Mouse (Mus musculus): Measurements from ENCODE around the gene Mrln.

The Mrln gene

GRCm38 (mm10) chr10:70183210-70184080 lies 21.0 kb upstream of the Mrln start:
- no peak for TF ChIP-seq GATA4 (IDR thresholded peaks at IDR 0.05; ENCODE audit: insufficient replicate concordance, low read length)

GRCm38 (mm10) chr10:70186136-70186535 lies 18.3 kb upstream of the Mrln start:
- no peak for TF ChIP-seq GATA4 (IDR thresholded peaks at IDR 0.05; ENCODE audit: insufficient replicate concordance, low read length)

GRCm38 (mm10) chr10:70186586-70186985 lies 17.9 kb upstream of the Mrln start:
- TF ChIP-seq GATA4 (IDR thresholded peaks at IDR 0.05; ENCODE audit: insufficient replicate concordance, low read length): no peak

- no peak for TF ChIP-seq GATA4 (IDR thresholded peaks at IDR 0.05; ENCODE audit: insufficient replicate concordance, low read length)
Measured at GRCm38 (mm10) chr10:70189864-70190263, 14.6 kb upstream of the Mrln start.

DNA sequence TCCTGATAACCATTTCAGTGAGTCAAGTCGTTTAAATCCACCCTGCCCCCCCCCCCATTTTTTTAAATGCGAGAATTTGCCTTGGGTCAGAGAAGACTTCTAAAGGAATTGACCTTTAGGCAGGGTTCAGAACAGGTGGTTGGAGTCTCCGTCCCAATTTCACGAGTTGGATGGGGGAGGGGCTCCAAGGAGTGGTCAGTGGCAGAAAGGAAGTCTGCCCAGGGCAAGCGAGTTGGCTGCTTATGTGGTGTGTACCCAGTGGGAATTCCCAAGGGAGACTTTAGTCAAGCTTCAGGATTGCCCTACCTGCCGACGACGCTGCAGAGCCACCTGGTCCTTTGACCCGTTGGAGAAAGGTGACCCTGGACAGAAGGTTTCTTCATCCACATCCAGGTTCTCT lies 10.2 kb upstream of the Mrln start:
- no peak for TF ChIP-seq GATA4 (IDR thresholded peaks at IDR 0.05; ENCODE audit: insufficient replicate concordance, low read length)

GRCm38 (mm10) chr10:70195279-70195678 lies 9.2 kb upstream of the Mrln start:
- TF ChIP-seq GATA4 (IDR thresholded peaks at IDR 0.05; ENCODE audit: insufficient replicate concordance, low read length): no peak

DNA sequence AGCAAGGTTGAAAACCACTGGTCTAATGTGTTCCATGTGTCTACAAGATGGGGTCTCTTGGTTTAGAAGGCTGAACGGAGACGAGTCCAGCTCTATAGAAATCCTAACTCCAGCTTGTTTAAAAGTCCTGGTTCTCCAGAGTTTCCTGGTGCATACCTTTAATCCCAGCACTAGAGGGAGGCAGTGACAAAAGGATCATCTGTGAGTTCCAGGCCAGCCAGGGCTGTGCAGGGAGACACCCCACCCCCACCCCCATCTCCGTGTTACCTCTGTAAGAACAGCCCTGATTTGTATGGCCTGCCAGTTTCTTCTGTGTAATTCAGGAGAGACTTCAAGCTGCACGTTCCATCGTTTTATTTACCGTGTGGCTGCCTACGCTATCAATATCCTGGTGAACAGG lies 8.7 kb upstream of the Mrln start:
- TF ChIP-seq GATA4 (IDR thresholded peaks at IDR 0.05; ENCODE audit: insufficient replicate concordance, low read length): no peak

GRCm38 (mm10) chr10:70196666-70197065 lies 7.8 kb upstream of the Mrln start:
- TF ChIP-seq GATA4 (IDR thresholded peaks at IDR 0.05; ENCODE audit: insufficient replicate concordance, low read length): no peak

DNA sequence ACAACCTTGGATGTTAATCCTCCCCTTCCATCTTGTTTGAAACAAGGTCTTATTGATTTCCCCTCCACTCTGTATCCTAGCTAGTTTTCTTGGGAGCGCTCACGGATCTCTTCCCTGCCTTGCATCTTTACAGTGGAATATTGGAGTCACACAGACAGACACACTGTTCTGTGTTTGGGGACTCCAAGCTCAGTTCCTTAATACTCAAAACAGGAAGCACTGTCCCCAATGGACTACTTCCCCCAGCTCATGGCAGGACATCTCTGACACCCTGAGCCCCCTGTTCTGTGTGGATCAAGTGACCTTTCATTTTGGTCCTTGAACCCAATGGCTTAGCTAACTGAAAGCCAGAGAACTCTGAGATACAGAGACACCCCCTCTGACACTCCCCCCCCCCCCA lies 6.9 kb upstream of the Mrln start:
- no peak for TF ChIP-seq GATA4 (IDR thresholded peaks at IDR 0.05; ENCODE audit: insufficient replicate concordance, low read length)

DNA sequence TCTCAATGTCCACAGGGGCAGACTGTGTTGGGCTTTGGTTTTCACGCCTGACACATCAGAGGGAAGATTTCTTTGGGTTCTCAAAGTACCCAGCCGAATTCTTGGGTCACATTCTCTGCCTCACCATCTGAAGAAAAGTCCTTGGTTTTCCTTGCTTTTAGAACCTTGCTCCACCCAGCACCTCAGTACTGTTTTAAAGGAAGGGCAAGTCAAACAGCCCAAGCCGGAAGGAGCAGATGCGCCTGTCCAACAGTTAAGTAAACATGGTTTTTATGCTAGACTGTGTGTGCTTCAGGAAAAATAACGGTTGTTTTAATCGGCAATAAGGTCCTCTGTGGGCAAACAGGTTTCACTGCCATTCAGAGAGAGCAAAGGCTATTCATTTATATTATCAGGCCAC lies 6.5 kb upstream of the Mrln start:
- TF ChIP-seq GATA4 (IDR thresholded peaks at IDR 0.05; ENCODE audit: insufficient replicate concordance, low read length): no peak

DNA sequence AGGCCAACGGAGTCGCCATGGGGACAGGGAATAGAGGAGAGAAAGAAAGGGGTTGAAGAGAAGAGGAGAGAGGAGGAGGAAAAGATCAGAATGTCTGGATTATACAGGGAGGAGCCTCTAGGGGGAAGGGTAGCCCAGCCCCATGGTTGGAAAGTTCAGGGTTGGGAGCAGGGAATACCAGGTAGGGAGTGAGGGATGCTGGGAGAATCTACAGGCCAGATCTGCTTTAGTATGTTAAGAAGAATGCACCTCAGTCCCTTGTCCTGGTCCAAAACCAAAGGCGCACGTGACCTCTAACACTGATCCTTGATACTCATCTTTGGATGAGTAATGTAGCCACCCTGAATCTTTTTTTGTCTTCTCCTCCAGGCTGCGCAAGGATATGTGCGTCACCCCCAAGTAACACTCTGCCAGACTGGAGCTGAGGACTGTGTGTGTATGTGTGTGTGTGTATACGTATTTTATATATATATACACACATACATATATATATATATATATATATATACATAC lies 5.5 kb upstream of the Mrln start:
- TF ChIP-seq GATA4 (IDR thresholded peaks at IDR 0.05; ENCODE audit: insufficient replicate concordance, low read length): no peak

DNA sequence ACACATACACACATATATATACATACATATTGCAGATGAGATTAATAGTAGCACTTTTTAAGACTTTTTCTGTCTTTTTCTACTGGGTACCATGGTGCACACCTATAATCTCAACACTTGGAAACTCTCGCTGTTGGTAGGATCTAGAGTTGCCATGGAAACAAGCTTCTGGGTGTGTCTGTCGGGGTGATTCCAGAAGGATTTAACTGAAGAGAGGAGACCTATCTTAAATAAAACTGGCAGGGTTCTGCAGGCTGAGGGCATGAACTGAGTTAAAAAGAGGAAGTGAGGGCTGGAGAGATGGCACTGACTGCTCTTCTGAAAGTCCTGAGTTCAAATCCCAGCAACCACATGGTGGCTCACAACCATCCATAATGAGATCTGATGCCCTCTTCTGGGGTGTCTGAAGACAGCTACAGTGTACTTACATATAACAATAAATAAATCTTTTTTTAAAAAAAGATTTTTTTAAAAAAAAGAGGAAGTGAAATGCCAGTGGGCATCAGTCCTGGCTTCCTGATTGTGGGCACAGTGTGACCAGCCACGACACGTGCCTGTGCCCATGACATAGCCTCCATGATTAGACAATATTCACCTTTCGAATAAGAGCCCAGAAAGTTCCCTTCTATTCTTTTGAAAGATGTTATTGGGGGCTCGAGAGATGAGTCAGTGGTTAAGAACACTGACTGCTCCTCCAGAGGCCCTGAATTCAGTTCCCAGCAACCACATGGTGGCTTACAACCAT lies 4.8 kb upstream of the Mrln start:
- TF ChIP-seq GATA4 (IDR thresholded peaks at IDR 0.05; ENCODE audit: insufficient replicate concordance, low read length): no peak

GRCm38 (mm10) chr10:70200889-70201500 lies 3.5 kb upstream of the Mrln start:
- no peak for TF ChIP-seq GATA4 (IDR thresholded peaks at IDR 0.05; ENCODE audit: insufficient replicate concordance, low read length)

DNA sequence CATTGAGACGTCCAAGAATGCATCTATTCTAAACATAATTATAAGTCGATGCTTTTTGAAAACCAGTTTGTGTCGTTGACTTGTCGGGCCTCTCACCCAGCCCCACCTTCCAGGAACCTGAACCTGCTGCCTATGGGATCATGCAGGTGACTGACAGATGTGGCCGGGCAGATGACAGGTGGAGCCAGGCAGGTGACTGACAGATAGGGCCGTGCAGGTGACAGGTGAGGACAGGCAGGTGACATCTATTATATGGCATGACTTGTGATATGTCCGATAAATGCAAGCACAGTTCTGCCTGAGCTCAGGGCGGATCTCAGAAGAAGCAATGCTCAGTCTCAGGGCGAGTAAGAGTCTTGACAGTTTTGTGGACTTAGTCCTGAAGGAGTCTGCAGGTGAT lies 6.8 kb downstream of the Mrln start:
- TF ChIP-seq GATA4 (IDR thresholded peaks at IDR 0.05; ENCODE audit: insufficient replicate concordance, low read length): no peak

- no peak for TF ChIP-seq GATA4 (IDR thresholded peaks at IDR 0.05; ENCODE audit: insufficient replicate concordance, low read length)
Measured at GRCm38 (mm10) chr10:70220971-70221370, 16.5 kb downstream of the Mrln start.

- no peak for TF ChIP-seq GATA4 (IDR thresholded peaks at IDR 0.05; ENCODE audit: insufficient replicate concordance, low read length)
Measured at GRCm38 (mm10) chr10:70224571-70224970, 20.1 kb downstream of the Mrln start.
